Mouse (Mus musculus): ENCODE data around the gene 1700025G04Rik.

1700025G04Rik gene

GRCm38 (mm10) chr1:152076222-152076845, 13.6 kb downstream of the 1700025G04Rik start:
- no peak for DNase-seq (ENCODE audit: low spot score)

GRCm38 (mm10) chr1:152075725-152076124, 14.2 kb downstream of the 1700025G04Rik start:
- DNase-seq (ENCODE audit: low spot score), result no peak

- no peak for DNase-seq (ENCODE audit: low spot score)
These were observed 19.5 kb downstream of the 1700025G04Rik start for GRCm38 (mm10) chr1:152070441-152070840.

- DNase-seq (ENCODE audit: low spot score), result no peak
These were observed 20.2 kb downstream of the 1700025G04Rik start for GRCm38 (mm10) chr1:152069745-152070144.

- no peak for DNase-seq (ENCODE audit: low spot score)
These were observed 22.0 kb downstream of the 1700025G04Rik start for GRCm38 (mm10) chr1:152067919-152068318.

GRCm38 (mm10) chr1:152065527-152065926, 24.4 kb downstream of the 1700025G04Rik start:
- no peak for DNase-seq (ENCODE audit: low spot score)

- DNase-seq (ENCODE audit: low spot score), result no peak
These were observed 26.4 kb downstream of the 1700025G04Rik start for GRCm38 (mm10) chr1:152063357-152064145.

- DNase-seq (ENCODE audit: low spot score), result no peak
These were observed 28.2 kb downstream of the 1700025G04Rik start for GRCm38 (mm10) chr1:152061745-152062144.

- no peak for DNase-seq (ENCODE audit: low spot score)
These were observed 29.7 kb downstream of the 1700025G04Rik start for GRCm38 (mm10) chr1:152060265-152060664.

- no peak for DNase-seq (ENCODE audit: low spot score)
These were observed 31.1 kb downstream of the 1700025G04Rik start for GRCm38 (mm10) chr1:152058776-152059175.

GRCm38 (mm10) chr1:152053112-152053511, 36.8 kb downstream of the 1700025G04Rik start:
- no peak for DNase-seq (ENCODE audit: low spot score)

- no peak for DNase-seq (ENCODE audit: low spot score)
These were observed 38.1 kb downstream of the 1700025G04Rik start for GRCm38 (mm10) chr1:152051858-152052257.

GRCm38 (mm10) chr1:152050037-152050436, 39.9 kb downstream of the 1700025G04Rik start:
- DNase-seq (ENCODE audit: low spot score), result peak; percentile 36

- DNase-seq (ENCODE audit: low spot score), result no peak
These were observed 41.6 kb downstream of the 1700025G04Rik start for GRCm38 (mm10) chr1:152048291-152048690.

- DNase-seq (ENCODE audit: low spot score), result no peak
These were observed 42.5 kb downstream of the 1700025G04Rik start for GRCm38 (mm10) chr1:152047416-152047815.

- no peak for DNase-seq (ENCODE audit: low spot score)
These were observed 46.5 kb downstream of the 1700025G04Rik start for GRCm38 (mm10) chr1:152043453-152043852.

GRCm38 (mm10) chr1:152042409-152042808, 47.5 kb downstream of the 1700025G04Rik start:
- no peak for DNase-seq (ENCODE audit: low spot score)

- no peak for DNase-seq (ENCODE audit: low spot score)
These were observed 48.9 kb downstream of the 1700025G04Rik start for GRCm38 (mm10) chr1:152041005-152041404.

- DNase-seq (ENCODE audit: low spot score), result no peak
These were observed 49.9 kb downstream of the 1700025G04Rik start for GRCm38 (mm10) chr1:152040053-152040452.

GRCm38 (mm10) chr1:152039588-152039987, 50.3 kb downstream of the 1700025G04Rik start:
- DNase-seq (ENCODE audit: low spot score), result no peak

- no peak for DNase-seq (ENCODE audit: low spot score)
These were observed 51.8 kb downstream of the 1700025G04Rik start for GRCm38 (mm10) chr1:152038086-152038485.

GRCm38 (mm10) chr1:152037589-152037988, 52.3 kb downstream of the 1700025G04Rik start:
- no peak for DNase-seq (ENCODE audit: low spot score)

- DNase-seq (ENCODE audit: low spot score), result no peak
These were observed 55.2 kb downstream of the 1700025G04Rik start for GRCm38 (mm10) chr1:152034766-152035165.
